Mouse (Mus musculus) embryo, embryonic 11 days (tissue): ENCODE results near the gene Arhgap15.

Source experiments
- DNase-seq: peaks from one replicate; pipeline ENCODE4 v3.0.0-alpha.2; 2015

Arhgap15 gene

GRCm38 (mm10) chr2:44044088-44044487 lies 295.5 kb downstream of the Arhgap15 start:
- peak; percentile 35 for DNase-seq

- no peak for DNase-seq
Measured at GRCm38 (mm10) chr2:44044634-44045033, 296.0 kb downstream of the Arhgap15 start.

DNA sequence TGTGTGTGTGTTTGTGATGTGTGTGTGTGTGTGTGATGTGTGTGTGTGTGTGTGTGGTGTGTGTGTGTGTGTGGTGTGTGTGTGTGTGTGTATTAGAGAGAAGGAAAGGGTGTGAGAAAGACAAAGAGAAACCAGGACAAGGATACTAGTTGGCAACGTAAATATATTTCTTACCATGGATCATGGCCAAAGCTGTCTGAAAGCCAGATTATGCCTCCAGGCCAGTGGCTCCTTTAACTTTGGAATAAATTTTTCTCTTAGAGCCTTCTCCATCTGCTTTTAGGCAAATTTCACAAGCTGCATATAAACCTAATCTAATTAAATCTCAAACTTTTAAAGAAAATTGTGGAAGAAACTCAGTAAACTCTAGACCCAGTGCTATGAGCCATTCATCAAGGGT lies 296.6 kb downstream of the Arhgap15 start:
- no peak for DNase-seq

GRCm38 (mm10) chr2:44060306-44060705 lies 311.7 kb downstream of the Arhgap15 start:
- DNase-seq, result no peak

DNA sequence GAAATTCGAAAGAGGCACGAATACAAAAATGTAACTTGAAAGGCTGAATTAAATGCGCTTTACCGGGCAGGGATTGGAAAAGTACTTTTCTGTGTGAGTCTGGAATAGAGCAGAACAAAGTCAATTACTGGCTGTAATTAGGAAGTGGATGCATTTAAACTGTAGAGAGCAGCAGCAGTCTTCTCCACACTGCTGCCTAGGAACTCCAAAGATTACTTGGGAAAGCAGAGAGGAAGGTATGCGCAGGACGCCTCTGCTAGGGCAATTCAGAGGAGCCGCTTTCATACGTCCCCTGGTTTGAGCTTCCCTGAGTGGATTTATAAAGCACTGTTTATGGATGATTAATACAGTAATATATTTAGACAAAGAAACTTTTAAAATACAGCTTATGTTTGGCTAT lies 312.1 kb downstream of the Arhgap15 start:
- DNase-seq, result peak; percentile 37

- DNase-seq, result no peak
Measured at GRCm38 (mm10) chr2:44065067-44065466, 316.4 kb downstream of the Arhgap15 start.

GRCm38 (mm10) chr2:44068151-44068840 lies 319.7 kb downstream of the Arhgap15 start:
- DNase-seq, result no peak

DNA sequence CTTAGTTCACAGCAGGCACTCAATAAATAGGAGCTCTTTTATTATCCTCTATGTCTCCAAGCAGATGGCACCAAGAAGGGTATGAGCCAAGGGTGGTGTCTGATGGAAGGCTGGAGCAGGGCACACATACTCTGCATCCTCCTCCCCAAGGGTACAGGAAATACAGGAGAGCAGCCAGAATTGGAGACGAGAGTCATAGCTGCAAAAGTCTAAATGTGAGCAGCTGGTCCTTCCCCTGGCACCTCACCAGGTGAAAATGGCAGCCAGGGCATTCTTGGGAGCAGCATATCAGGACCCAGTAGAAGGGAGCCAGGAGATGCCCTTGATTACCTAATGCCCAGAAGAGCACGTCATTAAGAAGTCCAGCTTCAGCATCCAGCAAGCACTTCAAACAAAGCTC lies 320.3 kb downstream of the Arhgap15 start:
- no peak for DNase-seq

- DNase-seq, result no peak
Measured at GRCm38 (mm10) chr2:44076570-44076969, 327.9 kb downstream of the Arhgap15 start.

DNA sequence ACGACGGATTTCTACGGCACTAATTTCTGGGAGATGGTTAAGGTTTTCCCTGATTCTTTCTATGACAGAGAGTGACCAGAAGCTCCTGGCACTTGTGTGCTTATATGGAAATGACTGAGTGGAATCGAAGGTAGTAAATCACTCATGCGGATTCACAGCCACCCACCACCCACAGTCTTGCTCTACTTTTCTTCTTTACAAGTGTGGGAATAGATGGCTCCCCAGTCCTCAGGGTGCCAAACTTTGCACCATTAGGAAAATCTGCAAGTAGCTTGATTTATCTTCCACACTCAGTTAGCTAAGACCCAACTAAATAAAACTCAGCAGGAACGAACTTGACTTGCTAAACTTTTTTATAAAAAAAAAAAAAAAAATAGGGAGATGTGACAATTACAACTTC lies 331.9 kb downstream of the Arhgap15 start:
- no peak for DNase-seq

DNA sequence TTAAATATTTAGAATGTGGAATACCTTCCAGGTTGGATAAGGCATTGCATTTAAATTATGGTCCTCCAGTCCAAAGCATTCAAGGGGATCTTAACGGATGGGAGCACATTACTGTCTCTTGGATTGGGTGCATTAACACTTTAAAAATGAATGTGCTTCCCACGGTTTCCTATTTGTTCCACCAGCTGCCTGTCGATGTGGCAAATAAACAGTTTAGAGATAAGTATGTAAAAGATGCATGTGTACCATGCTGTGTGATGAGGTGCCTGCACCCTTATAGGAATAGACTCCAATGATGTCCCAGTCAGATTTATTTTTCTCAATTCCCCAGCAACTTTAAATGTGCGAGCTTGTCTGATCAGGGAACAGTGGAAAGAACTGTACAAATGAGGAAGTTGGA lies 332.6 kb downstream of the Arhgap15 start:
- DNase-seq, result no peak

DNA sequence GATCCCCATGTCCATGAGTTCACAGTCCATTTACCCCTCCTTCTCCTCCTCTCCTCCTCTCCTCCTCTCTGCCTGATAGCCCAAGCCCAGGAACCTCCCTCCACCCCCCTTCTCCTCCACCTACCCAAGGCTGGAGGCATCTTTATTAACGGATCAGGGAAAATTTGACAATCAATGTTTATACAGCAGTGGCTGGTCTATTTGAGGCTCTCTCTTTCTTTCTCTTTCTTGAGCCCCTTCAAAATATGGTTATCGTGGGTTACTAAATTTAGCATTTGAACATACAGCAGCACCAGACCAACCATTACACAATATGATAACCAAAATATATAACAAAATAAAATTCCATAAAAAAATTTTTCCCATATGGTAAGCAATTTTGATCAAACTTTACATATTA lies 335.8 kb downstream of the Arhgap15 start:
- DNase-seq, result no peak

DNA sequence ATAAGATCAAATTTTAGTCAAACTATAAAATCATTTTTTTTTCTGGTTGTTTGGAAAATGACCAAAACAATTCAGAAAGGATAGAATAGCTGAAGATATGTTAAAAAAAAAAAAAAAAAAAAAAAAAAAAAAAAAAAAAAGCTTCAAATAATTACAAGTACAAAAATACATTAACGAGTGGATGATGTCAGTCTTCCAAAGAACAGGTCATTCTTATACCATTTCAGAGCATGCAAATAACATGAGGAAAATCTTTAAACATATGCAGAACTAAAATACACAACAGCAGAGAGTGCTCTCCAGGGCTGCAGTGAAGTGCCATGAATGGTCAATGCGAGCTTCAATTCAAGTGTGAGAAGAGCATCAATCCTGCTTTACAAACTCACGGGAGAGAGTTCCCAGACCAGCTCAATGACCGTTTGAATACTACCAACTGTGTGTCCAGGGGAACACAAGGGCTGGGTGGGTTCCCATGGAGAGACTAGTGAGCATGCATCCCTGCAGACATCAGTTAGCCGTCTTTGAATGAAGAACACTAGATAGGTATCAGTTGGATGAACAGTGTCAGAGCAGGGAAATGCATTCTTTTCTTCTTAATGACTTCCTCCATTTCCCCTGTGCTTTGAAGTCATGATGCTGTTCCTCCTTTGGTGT lies 337.9 kb downstream of the Arhgap15 start:
- DNase-seq, result no peak

DNA sequence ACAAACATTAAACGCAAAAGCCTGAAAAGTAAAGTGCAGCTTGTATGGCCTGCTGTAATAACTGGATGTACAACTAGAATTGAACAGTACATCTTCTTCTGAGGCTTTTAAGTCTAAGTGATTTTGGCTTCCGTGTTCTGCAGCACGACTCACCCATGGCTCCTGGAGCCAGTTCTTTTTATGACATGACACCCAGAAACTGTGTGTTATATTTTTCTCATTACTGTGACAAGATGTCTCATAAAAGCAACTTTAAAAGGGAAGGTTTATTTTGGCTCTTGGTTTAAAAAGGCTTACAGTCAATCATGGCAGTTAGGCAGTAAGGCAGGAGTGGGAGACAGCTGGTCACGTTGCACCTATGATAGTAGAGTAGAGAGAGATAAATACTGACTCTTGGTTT lies 349.9 kb downstream of the Arhgap15 start:
- DNase-seq, result no peak

DNA sequence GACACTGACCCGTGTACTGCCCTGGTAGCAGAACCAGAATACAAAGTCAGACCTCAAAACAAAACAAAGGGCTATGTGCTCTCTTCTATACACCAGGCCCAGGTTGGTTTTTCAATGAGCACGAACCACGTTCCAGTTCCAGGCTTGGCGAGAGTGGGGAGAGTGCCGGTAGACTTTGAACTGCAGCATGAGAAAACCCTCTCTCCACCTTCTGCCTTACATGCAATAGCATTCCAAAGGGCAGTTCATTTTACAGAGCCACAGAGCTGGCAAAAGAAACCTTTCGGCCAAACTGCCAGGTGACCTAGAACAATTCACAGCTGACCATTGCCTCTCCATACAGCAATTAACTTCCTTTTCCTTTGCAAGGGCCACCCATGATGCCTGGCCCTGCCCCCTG lies 353.7 kb downstream of the Arhgap15 start:
- no peak for DNase-seq

DNA sequence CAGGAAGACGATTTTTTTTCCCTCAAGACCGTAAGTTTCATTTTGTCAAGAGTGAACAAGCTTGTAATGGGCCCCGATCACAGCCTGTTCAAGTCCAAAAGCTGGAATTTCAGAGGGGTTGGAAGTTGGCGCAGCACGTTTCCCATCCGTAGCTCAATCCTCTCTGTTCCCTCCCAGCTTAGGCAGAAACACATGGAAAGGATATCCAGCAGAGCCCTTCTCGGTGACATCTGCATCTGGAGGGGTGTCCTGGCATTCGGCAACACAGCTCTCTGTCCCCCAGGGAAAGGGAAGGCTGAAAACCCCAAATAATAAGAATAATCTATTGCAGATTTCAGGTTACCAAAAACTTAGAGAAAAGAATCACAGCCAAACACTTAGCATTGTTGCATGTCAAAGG lies 354.7 kb downstream of the Arhgap15 start:
- DNase-seq, result no peak

DNA sequence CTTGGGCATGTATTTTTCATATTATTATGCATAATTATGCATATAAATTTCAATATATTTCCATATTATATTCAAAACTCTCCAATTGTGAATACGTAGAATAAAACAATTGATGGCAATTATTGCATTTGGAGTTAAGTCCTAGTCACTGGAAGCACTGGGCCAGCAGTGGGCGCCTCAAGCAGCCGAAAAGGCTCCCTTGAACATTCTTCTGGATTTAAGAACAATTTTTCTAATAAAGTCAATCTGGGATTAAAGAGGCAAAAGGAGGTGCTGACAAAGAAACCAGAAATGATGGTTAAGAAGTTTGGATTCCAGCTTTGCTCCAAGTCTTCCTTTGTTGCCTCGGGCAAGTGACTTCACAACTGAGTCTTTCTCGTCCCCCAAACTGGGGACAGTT lies 355.1 kb downstream of the Arhgap15 start:
- peak; percentile 31 for DNase-seq

DNA sequence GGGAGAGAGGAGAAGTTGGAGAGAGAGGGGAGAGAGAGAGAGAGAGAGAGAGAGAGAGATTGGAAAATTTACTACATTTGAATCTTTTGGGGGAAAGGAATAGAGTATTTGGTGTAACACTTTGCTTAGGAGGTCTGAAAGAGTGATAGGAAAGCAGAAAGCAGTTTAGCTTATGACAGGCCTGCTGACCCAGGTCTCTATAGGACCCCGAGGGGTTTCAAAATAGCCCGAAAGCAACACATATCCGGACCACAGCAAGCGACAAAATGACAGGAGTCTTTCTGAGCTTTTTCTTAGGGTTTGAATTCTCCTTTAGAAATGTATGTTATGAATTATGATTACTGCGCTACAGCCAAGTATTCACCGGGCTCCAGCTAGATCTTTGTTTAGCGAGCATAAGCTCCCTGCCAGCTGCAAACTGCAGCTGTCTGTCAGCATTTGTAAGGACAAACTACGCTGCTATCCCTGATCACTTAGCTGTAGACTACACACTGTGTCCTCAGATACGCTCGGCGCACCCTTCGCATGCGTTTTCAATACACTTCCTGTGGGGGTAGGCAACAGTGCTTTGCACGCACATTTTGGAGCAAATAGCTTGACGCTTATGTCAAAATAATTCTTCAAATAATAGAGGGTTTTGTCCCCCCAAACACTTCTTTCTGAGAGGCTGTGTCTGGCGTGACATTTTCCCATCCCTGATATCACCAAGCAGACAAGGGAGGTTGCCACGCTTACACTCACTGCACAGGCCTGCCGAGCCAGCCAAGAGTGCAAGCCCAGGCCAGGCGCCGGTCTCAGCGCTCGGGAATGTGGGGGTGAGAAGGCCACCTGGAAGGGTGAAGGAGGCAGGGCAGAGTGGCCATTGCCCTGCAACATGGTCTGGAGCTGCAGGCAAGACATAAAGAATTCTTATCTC lies 355.9 kb downstream of the Arhgap15 start:
- DNase-seq, result peak; percentile 65

DNA sequence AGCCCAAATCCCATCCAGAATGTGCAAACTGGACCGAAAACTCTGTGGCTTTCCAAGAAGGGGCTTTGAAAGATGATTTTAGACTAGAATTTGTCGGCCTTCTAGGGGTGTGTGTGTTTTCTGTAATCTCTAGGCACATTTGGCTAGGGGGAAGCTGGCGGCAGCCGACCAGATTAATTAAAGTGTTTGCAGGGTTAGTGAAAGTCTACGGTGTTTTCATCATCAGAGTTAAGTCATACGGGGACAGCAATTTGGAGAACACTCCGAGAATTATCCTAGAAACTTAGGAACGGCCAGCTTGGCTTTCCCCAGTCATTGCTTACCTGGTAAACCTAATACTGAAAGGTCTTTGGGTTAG lies 356.6 kb downstream of the Arhgap15 start:
- DNase-seq, result no peak

- no peak for DNase-seq
Measured at GRCm38 (mm10) chr2:44106359-44106758, 357.7 kb downstream of the Arhgap15 start.

GRCm38 (mm10) chr2:44111276-44111675 lies 362.7 kb downstream of the Arhgap15 start:
- DNase-seq, result no peak

DNA sequence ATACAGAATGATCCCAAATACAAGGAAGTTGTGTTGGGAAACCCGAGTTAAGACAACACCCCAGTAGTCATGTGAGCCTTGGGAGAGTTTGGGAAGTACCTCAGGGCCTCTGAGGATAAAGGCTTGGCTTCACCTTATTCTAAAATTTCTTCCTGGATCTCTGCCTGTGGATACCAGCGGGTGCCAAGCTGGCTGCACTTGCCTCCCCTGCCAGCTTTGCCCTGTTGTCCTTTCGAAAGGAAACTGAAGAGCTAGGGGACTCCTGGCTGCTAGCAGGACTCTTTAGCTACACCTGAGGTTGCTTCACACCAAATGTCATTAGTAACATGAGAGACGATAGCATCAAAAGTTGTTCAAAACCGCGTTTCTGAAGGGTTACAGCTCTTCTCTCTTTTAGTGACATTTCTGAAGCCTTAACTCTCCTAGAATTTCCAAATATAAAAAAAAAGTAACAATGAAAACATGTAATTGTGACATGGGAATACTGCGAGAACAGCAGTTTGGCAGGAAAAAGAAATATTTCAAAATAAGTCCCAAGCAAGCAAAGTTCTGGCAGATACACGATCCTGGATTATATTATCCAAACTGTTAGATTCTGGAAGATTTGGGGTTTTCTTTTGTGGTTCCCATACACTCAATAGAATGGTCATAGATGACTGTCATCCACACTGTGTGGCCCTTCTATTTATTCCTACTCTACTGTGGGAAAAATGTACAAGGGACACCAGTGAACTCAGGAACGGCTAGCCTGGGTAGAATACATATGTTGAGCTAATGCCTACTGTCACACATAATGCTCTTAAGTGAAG lies 364.6 kb downstream of the Arhgap15 start:
- DNase-seq, result no peak

- DNase-seq, result no peak
Measured at GRCm38 (mm10) chr2:44114296-44114695, 365.7 kb downstream of the Arhgap15 start.
